Mouse (Mus musculus) neutrophil, adult 5-6 weeks (primary cell): ENCODE data around the gene Guf1. TPM values are rescaled to one million over a fixed set of nuclear protein-coding genes. Genes with fewer than 3 reads are reported as not detected.

Source experiments
- ATAC-seq: fragments of 151-379, 151-347 bp; 2 replicates; pipeline ENCODE4 v1.8.0; 2017; ENCODE audit warnings: mild to moderate bottlenecking, moderate TSS enrichment; ENCODE audit not compliant: insufficient number of reproducible peaks, poor library complexity, low FRiP score, severe bottlenecking; ENCODE audit errors: extremely low read depth
- total RNA-seq: library from RNA; stranded (forward); fragments of 200-1000 nt; gene quantifications from 2 replicates; pipeline ENCODE4 v1.2.3, GENCODE M21; 2017

The Guf1 gene
- total RNA-seq = 25.4 and 25.7 TPM in 2 replicates

DNA sequence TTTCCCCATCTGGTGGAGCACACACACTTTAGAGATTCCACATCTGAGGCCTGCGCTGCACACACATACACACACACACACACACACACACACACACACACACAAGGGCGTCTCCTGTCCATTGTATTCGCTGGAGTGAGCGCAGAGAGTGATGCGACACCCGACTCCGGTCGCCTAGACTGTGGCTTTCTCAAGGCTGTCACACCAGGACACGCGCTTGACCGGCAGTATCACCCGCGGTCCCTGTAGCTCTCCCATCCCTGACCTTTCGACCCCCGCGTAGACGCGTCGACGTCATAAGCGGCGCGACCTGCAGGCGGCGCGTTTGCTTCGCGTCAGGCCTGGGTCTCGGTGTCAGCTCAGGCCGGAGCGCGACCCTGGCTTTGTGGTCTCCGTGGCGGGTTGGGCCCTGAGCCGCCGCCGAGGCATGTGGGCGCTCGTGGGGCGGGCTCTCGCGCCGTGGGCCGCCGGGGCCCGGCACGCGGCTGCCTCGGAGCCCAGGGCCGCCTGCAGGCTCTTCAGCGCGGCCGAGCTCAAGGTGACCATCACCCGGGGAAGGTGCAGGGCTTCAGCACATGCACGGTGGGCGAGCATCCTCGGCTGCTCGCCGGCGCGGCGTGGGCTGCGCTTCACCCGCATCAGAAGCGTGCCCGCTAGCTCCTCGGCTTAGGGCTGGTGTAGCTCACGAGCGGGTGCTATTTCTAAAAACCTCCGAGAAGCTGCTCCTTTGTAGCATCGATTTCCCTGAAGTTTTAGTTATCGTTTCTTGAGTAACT lies at the start of gene Guf1:
Gene Guf1 (plus strand): TSS at position 296 of the 776 bp plus-strand sequence.
- ATAC-seq = peak; percentile 95

DNA sequence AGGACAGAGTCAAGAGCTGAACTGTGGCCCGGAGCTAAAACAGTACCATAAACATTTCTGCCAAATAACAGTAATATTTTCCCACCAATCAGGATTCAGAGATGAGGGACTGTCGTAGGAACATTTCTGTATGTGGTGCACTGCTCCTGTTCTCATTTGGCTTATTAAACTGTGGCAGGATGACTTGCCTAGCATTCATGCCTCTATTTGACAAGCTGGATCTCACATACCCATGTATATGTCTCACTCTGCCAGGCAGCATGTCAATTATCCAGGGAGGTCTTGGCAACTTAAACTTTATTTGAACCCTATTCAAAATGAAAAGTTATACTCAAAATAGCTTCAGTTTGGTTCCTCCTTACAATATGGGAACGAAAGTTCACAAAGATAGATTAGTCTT lies 49.7 kb upstream of the Guf1 start:
- ATAC-seq = no peak

DNA sequence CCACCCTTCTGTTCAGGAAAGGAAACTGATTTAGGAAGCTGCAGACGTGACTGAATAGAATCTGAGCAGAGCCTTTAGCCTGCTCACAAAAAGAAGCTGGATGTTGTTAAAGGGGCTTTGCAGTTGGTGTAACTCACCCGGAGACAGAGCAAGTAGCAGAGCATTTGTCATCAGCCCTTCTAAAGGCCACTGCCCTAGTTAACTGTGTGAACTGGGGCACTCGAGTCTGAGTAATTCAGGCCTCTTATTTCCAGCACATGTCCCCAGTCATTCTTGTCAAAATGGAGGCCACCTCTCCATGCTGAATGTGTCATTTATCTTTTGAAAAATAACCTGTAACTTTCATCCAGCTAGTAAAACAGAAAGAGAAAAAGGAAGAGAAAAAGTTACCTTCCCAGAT lies 45.1 kb upstream of the Guf1 start:
- no peak for ATAC-seq

DNA sequence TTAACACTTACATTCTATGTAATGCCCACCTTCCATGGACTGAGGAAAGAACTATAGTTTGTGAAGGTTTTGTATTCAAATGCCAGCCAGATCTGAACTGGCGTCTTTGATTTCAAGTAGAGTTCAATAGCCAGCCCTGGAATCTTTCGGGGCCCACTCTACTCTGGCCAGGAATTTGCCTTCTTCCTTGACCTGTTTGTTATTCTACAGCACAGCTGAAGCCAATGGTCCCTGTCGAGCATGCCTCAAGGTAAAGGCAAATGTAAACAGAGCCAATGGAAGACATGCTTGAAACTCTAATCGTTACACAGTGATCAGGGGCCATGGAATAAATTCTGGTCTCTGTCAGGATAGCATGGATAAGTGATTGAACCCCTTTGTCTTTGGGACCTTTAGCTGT lies 44.5 kb upstream of the Guf1 start:
- ATAC-seq = no peak

DNA sequence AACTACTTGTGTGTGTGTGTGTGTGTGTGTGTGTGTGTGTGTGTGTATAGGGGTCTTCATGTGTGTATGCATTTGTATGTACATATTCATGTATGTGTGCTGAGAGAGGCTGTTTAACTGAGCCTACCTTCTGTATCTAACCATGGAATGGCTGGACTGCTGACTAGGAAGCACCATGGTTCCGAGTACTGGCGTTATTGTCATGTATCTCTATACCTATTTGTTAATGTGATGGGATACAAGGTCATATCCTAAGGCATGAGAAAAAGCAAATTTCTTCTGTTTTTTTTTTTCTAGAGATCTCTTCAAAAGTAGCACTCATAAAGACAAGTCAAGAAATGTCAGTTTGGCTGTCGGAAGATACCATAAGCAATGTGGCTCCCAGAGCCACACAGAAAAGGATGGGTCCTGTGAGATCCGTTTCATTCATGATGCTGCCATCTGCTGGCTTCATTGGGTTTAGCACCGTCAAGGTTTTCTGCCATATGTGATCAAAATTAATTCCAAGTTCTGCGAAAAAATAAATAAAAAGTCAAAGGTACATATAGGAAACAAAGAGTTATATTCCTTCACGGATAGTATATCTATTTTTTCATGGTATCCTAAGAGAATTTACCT lies 36.0 kb upstream of the Guf1 start:
- ATAC-seq = peak; percentile 66; the same call in 1 of the 2 replicates

DNA sequence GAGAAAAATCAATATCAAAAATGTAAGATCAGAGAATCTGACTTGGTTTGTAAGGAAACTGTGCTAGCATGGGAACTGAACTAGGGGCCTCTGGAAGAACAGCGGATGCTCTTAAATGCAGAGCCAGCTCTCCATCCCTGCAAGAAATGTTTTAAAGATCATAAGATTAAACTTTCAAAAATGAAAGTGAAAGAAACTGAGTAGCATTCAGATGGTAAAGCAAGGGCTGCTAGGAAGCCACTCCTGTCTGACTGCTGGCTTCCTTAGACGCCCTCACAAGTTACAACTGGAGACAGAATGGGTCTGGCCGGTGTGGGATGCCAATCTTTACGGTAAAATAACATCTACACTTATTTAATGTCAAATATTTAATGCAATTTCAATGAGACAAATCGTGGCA lies 34.7 kb upstream of the Guf1 start:
- 0 out of 2 replicates have a peak, but pooled peaks have one; percentile 30 for ATAC-seq

DNA sequence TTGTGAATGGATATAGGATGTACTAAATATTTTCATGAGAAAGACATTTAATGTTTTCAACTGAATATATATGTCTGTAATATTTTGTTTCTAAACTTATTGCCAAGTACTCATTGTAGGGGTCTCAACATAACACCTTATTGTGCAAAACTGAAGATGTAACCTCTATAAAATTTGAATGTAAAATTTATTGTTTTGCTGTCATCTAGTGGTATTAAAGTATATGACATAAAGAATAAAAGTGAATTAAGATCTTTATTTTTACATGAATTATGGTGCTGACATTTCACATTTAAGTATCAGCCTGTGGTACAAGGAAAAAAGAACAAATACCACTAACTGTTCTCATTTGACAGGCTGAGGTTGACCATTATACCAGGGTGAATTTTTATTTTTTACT lies 32.8 kb upstream of the Guf1 start:
- ATAC-seq = no peak

DNA sequence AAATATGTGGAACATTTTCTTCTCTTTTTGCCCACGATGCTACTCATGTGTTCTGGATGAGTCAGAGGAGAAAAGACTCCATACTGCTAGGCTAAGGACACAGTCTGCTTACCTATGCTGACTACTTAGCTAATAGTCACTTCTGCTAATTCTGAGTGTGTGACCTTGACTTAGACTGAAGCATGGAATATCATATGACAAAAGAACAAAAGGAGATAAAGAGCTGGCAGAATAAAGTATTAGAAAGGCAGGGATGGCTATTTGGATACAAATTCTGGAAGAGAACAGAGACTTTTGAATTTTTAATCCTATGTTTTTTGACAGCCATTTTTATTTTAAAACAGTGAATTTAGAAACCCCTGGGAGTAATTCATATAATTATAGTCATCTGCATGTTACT lies 15.0 kb upstream of the Guf1 start:
- ATAC-seq = no peak

DNA sequence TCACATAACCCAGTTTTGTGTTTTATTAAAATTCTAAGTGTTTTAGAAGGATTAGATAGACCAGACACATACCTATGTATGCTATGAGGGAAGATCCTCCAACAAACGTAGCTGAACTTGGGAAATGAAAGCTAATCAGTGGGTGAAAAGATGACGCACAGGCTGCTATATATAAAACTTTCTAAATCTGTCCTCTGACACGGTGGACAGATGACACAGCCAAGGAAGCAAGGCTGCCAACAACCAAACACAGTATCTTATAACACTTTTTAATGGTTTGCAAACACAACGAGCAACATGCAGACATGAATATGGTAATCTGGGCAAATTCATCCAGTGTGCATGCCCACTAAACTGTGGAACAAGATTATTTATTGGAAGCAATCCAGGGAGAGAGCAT lies 14.2 kb upstream of the Guf1 start, which contains the start of gene Yipf7:
Gene Yipf7 (minus strand): TSS at position 160 of the 400 bp plus-strand sequence.
- ATAC-seq = no peak

DNA sequence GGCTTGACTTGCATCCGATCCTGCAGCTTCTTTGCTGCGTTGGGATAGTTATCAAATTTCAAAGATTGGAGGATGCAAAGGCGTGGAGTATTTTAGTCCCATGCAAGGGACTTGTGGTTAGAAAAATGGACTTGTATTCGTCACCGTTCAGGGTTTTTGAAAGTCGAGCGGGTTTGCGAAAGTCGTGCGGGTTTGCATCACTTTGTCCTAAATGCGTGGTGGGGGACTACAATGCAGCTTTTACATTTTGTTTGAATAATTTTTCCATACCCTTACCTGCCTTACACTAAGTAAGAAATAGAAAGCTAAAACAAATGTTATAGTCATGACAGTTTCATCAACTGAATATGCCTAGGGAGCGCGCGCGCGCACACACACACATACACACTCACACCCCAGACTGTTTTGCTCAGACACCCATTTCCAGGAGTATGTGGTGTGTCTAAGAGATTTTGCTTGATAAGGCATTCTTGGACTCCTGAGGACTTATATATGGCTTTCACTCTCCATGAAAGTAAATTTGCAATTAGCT lies 747 bp downstream of the Guf1 start:
- ATAC-seq = no peak

DNA sequence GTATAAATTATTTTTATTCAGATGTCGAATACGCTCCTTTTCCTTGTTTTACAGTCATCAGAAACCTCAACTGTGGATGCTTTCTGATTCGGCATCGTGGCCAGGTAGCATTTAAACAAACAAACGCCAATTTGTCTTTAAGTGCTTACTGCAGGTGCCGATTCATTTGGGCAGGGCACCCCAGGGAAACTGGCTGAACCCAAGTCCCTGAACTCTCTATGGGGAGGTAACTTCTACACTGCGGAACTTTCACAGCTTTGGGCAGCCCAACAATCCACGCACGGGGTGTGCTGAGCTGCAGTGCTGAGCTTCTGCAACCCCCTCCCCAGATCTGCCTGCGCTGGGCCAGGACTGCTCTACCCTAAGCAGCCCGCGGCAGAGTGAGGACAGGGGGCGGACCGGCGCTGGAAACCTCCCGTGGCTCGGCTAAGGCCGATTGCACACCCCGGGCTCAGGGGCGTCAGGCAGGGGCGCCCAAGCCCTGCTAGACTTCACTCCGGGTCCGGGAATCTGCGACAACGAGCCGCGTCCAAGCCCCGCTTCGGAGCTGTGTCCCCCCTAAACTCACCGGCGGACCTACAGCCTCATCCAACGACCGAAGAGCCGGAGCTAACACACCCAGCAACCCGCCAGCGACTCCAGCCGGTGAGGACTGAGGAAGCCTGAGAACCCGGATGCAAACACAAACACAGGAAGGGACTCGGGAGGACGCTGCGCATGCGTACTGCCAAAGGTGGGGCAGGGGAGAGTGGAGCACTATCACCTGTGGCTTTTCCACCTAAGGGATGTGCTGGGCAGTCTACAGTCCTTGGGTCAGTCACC lies 35.1 kb downstream of the Guf1 start, which contains the start of gene Gnpda2:
Gene Gnpda2 (minus strand): TSS at position 701 of the 822 bp plus-strand sequence.
- ATAC-seq = peak; percentile 92

DNA sequence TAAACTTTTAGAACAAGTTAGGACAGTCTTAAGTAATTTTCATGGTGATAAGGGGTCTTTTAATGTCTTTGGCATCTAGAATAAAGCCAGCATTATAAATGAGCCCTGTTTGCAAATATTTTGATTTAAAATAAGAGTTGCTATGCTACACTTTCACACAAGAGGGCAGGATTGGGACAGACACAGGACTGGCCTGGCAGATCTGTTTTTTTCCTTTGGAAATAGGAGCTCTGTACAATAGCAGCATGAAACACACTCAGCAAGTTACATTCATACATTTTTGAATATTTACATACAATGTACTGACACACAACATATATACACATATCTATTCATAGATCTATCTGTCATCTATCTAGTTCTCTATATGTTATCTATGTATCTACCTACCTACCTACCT lies 44.3 kb downstream of the Guf1 start:
- no peak for ATAC-seq

DNA sequence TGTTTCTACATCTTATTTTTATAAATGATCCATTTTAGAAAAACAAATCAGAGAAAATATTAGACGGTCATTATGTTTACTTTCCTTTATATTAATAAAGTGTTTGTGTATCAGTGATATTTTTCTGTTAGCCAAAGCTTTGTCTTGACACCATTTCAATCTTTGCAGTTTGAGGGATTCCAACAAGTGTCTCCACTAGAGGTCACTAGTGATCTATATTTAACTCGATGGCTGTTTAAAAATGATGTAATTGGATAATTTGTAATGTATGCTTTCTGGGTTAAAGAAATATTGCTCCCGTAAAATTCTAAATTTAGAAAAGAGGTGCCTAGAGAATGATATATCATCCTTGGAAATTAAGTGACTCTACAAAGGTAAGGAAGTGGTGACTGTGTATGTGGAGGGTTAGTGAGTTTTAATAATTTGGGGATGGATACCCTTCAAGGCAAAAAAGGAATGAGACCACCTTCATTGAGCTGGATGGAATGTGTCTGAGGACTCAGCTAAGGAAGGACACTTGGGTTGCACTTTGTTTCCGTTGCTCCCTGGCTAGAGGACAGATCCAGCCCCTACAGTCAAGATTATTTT lies 56.6 kb downstream of the Guf1 start:
- ATAC-seq = no peak

DNA sequence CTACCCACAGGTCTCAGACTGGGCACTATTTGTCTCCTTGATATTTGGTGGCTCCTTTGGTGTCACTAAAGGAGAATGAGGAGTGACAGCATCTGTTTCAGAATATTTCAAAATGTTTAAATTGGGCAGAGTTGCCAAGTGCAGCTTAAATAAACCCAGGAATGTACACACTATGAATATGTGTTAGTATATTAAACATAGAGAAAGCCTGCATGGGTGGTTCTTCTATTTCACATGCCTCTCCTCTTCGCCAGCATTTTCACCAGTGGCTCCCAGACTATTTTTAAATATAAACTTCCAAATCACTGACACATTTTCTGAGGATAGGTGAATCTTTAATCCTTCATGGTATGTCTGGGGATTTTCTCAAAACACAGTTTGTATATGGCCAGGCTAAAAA lies 64.2 kb downstream of the Guf1 start:
- no peak for ATAC-seq

Other genes starting within 250 kb of the Guf1 start
- gene Kctd8, start 215.2 kb upstream of the Guf1 start, total RNA-seq = not detected in 2 replicates
- not detected in 2 replicates for gene Yipf7, start 14.3 kb upstream of the Guf1 start, total RNA-seq
- gene Gnpda2, start 35.4 kb downstream of the Guf1 start, total RNA-seq = 12.6 and 20.9 TPM in 2 replicates